Mouse (Mus musculus) spleen, adult 2 months (tissue): ENCODE measurements around the gene Hdhd5.

ENCODE experiments used
- CTCF ChIP-seq: fragments of 200-500 bp; IDR thresholded peaks from 2 replicates; pipeline ENCODE4 v1.5.1; 2011; ENCODE audit warnings: mild to moderate bottlenecking, inconsistent platforms; ENCODE audit not compliant: insufficient read depth, insufficient read length, insufficient replicate concordance; ENCODE audit errors: extremely low read depth
- POLR2A ChIP-seq: fragments of 200-500 bp; IDR thresholded peaks from 2 replicates; pipeline ENCODE4 v1.6.1; 2011; ENCODE audit warnings: low read depth, low read length, inconsistent platforms

GRCm38 (mm10) chr6:120470666-120471065 lies 60.5 kb downstream of the Hdhd5 start:
- no peak for TF ChIP-seq CTCF
- no peak for TF ChIP-seq POLR2A
